In genomic region chr10:82817514-82817913, GRCm38 (mm10) we compare ENCODE assay signal across 24 mouse cellular contexts. TPM values are rescaled to one million over a fixed set of nuclear protein-coding genes. Genes with fewer than 3 reads are reported as not detected.
DNase-seq lines count a peak whose midpoint lies in the region; ATAC-seq lines count a peak whose summit lies in the region.
"Had no signal": no experiment of that assay in that cellular context is flagged by ENCODE, and none has a peak within 500 bp of the region (broad histone marks: within the 10 kb centered on the region; RNA-seq: fewer than 3 reads in every experiment).

No protein-coding gene starts in this region.

- H3K4me2 ChIP-seq in forebrain, embryonic 11.5 days (ENCODE audit: low read depth, low read length, severe bottlenecking): no peak overlapping the region
- H3K4me2 ChIP-seq in forebrain, embryonic 12.5 days: no peak overlapping the region
- no peak overlapping the region for H3K4me2 ChIP-seq in embryonic facial prominence, embryonic 14.5 days (ENCODE audit: low read depth, low read length)
- H3K4me2 ChIP-seq in liver, embryonic 12.5 days: no peak overlapping the region
- H3K4me2 ChIP-seq: embryonic facial prominence, embryonic 15.5 days; heart, embryonic 13.5 days; hindbrain, embryonic 15.5 days had no signal

- no peaks in the 10 kb centered on the region for H3K9me3 ChIP-seq in forebrain, embryonic 11.5 days (ENCODE audit: control insufficient read depth, low read length)
- H3K9me3 ChIP-seq in forebrain, embryonic 12.5 days: no peaks in the 10 kb centered on the region
- no peaks in the 10 kb centered on the region for H3K9me3 ChIP-seq in embryonic facial prominence, embryonic 14.5 days (ENCODE audit: control insufficient read depth, low read length)
- no peaks in the 10 kb centered on the region for H3K9me3 ChIP-seq in liver, embryonic 12.5 days (replicated peaks)
- H3K9me3 ChIP-seq: embryonic facial prominence, embryonic 15.5 days; heart, embryonic 13.5 days; hindbrain, embryonic 15.5 days had no signal

- H3K27me3 ChIP-seq in forebrain, embryonic 11.5 days (ENCODE audit: control insufficient read depth, insufficient read depth, low read length): no peaks in the 10 kb centered on the region
- H3K27me3 ChIP-seq in forebrain, embryonic 12.5 days: no peaks in the 10 kb centered on the region
- no peaks in the 10 kb centered on the region for H3K27me3 ChIP-seq in embryonic facial prominence, embryonic 14.5 days (replicated peaks; ENCODE audit: control insufficient read depth, insufficient read depth, low read length)
- H3K27me3 ChIP-seq in liver, embryonic 12.5 days (replicated peaks): 0 out of 2 replicates have a peak, but pooled peaks cover 2% of the 10 kb centered on the region
- H3K27me3 ChIP-seq: embryonic facial prominence, embryonic 15.5 days; heart, embryonic 13.5 days; hindbrain, embryonic 15.5 days; Patski had no signal

- no peak overlapping the region for H3K9ac ChIP-seq in forebrain, embryonic 11.5 days (ENCODE audit: low read length)
- no peak overlapping the region for H3K9ac ChIP-seq in forebrain, embryonic 12.5 days
- H3K9ac ChIP-seq in embryonic facial prominence, embryonic 14.5 days (ENCODE audit: low read depth, low read length): no peak overlapping the region
- no peak overlapping the region for H3K9ac ChIP-seq in liver, embryonic 12.5 days
- H3K9ac ChIP-seq: embryonic facial prominence, embryonic 15.5 days; forebrain, postnatal 0 days; heart, embryonic 13.5 days; hindbrain, embryonic 15.5 days had no signal

- ATAC-seq in forebrain, embryonic 11.5 days (replicated peaks; ENCODE audit: low FRiP score): peak; percentile 82
- ATAC-seq in forebrain, embryonic 12.5 days (ENCODE audit: low FRiP score): no peak
- peak; percentile 85 for ATAC-seq in embryonic facial prominence, embryonic 14.5 days (ENCODE audit: low read depth)
- ATAC-seq in liver, embryonic 12.5 days: no peak
- ATAC-seq: CD4-positive, CD25-positive, alpha-beta regulatory T cell, adult 4 months; forebrain, postnatal 0 days; intestine, postnatal 0 days; Patski had no signal

- WGBS in forebrain, embryonic 11.5 days: 19% methylated on average over 3 of the region's 3 CpGs
- WGBS in forebrain, embryonic 12.5 days: 18% methylated on average over 3 of the region's 3 CpGs
- WGBS in embryonic facial prominence, embryonic 14.5 days: 81% methylated on average over 3 of the region's 3 CpGs
- WGBS in liver, embryonic 12.5 days (ENCODE audit: insufficient replicate concordance): 81% methylated on average over 3 of the region's 3 CpGs

- H3K27ac ChIP-seq in forebrain, embryonic 11.5 days (ENCODE audit: low read depth, low read length): peak overlapping the region; percentile 41; the same call in 1 of the 2 replicates
- H3K27ac ChIP-seq in forebrain, embryonic 12.5 days: no peak overlapping the region
- H3K27ac ChIP-seq in embryonic facial prominence, embryonic 14.5 days (replicated peaks; ENCODE audit: low read depth, low read length): no peak overlapping the region
- no peak overlapping the region for H3K27ac ChIP-seq in liver, embryonic 12.5 days
- H3K27ac ChIP-seq: embryonic facial prominence, embryonic 15.5 days; heart, embryonic 13.5 days; hindbrain, embryonic 15.5 days had no signal

- no peak overlapping the region for H3K4me3 ChIP-seq in forebrain, embryonic 11.5 days (ENCODE audit: low read depth, low read length)
- H3K4me3 ChIP-seq in forebrain, embryonic 12.5 days (replicated peaks): no peak overlapping the region
- H3K4me3 ChIP-seq in embryonic facial prominence, embryonic 14.5 days (ENCODE audit: low read depth, low read length): no peak overlapping the region
- H3K4me3 ChIP-seq in liver, embryonic 12.5 days: no peak overlapping the region
- H3K4me3 ChIP-seq: embryonic facial prominence, embryonic 15.5 days; erythroblast, embryonic 14.5 days; heart, embryonic 13.5 days; hindbrain, embryonic 15.5 days had no signal

- H3K36me3 ChIP-seq in forebrain, embryonic 11.5 days (ENCODE audit: control insufficient read depth, insufficient read depth, low read length): no peaks in the 10 kb centered on the region
- H3K36me3 ChIP-seq in forebrain, embryonic 12.5 days (replicated peaks): no peaks in the 10 kb centered on the region
- no peaks in the 10 kb centered on the region for H3K36me3 ChIP-seq in embryonic facial prominence, embryonic 14.5 days (ENCODE audit: control insufficient read depth, insufficient read depth, low read length)
- H3K36me3 ChIP-seq in liver, embryonic 12.5 days: no peaks in the 10 kb centered on the region
- H3K36me3 ChIP-seq: embryonic facial prominence, embryonic 15.5 days; G1E; heart, embryonic 13.5 days; hindbrain, embryonic 15.5 days had no signal

- peaks cover 14% of the 10 kb centered on the region; the same call in 1 of the 2 replicates for H3K4me1 ChIP-seq in forebrain, embryonic 11.5 days (replicated peaks; ENCODE audit: control insufficient read depth, insufficient read depth, low read length)
- H3K4me1 ChIP-seq in forebrain, embryonic 12.5 days: peaks cover 15% of the 10 kb centered on the region
- H3K4me1 ChIP-seq in embryonic facial prominence, embryonic 14.5 days (ENCODE audit: control insufficient read depth, insufficient read depth, low read length): peaks cover 6% of the 10 kb centered on the region; the same call in 1 of the 2 replicates
- peaks cover 18% of the 10 kb centered on the region for H3K4me1 ChIP-seq in liver, embryonic 12.5 days

- peak; percentile 54 for DNase-seq in embryo, embryonic 10 days (ENCODE audit: low spot score)
- no peak for DNase-seq in embryo, embryonic 9.5 days (ENCODE audit: extremely low spot score)
- DNase-seq in forebrain, embryonic 11.5 days (ENCODE audit: low spot score): no peak
- DNase-seq in Muller cell, postnatal 12 days (ENCODE audit: inconsistent ontology term): peak; percentile 71
- DNase-seq in embryonic facial prominence, embryonic 14.5 days (ENCODE audit: low spot score): peak; percentile 44
- DNase-seq in thymus, postnatal 14 days: no peak
- DNase-seq: adrenal gland, adult 2 months; adrenal gland, postnatal 25 days; cerebellum, adult 8-10 months; cerebellum, postnatal 14 days; forebrain, postnatal 0 days; gastrocnemius, postnatal 14 days; heart, postnatal 36 days; kidney, adult 8-10 months had no signal

RNA-seq across cellular contexts. Expression of gene Txnrd1, which starts 16.2 kb away (rescaled TPM):
- polyA plus RNA-seq in forebrain, embryonic 11.5 days (2014; fragmentation: Nextera tagmentation; extraction: Ambion mirVana): 214 and 221 TPM in 2 replicates
- polyA plus RNA-seq in forebrain, embryonic 12.5 days (2016; fragmentation: Nextera tagmentation; extraction: Ambion mirVana): 183 and 206 TPM in 2 replicates
- 85.0 and 98.9 TPM in 2 replicates for polyA plus RNA-seq in embryonic facial prominence, embryonic 14.5 days (2014; fragmentation: Nextera tagmentation; extraction: Ambion mirVana)
- polyA plus RNA-seq in liver, embryonic 12.5 days (2016; fragmentation: Nextera tagmentation; extraction: Ambion mirVana): 106 and 108 TPM in 2 replicates

RNA-seq across cellular contexts. Expression of gene Eid3, which starts 48.9 kb away (rescaled TPM):
- polyA plus RNA-seq in forebrain, embryonic 11.5 days (2014; fragmentation: Nextera tagmentation; extraction: Ambion mirVana): 0.89 and 1.0 TPM in 2 replicates
- polyA plus RNA-seq in forebrain, embryonic 12.5 days (2016; fragmentation: Nextera tagmentation; extraction: Ambion mirVana): 0.90 and 1.2 TPM in 2 replicates
- polyA plus RNA-seq in embryonic facial prominence, embryonic 14.5 days (2014; fragmentation: Nextera tagmentation; extraction: Ambion mirVana): 0.26 and 0.81 TPM in 2 replicates
- 0.19 and 0.39 TPM in 2 replicates for polyA plus RNA-seq in liver, embryonic 12.5 days (2016; fragmentation: Nextera tagmentation; extraction: Ambion mirVana)

RNA-seq across cellular contexts. Expression of gene Nfyb, which starts 53.6 kb away (rescaled TPM):
- polyA plus RNA-seq in forebrain, embryonic 11.5 days (2014; fragmentation: Nextera tagmentation; extraction: Ambion mirVana): 77.3 and 81.6 TPM in 2 replicates
- 68.7 and 72.8 TPM in 2 replicates for polyA plus RNA-seq in forebrain, embryonic 12.5 days (2016; fragmentation: Nextera tagmentation; extraction: Ambion mirVana)
- 41.8 and 45.7 TPM in 2 replicates for polyA plus RNA-seq in embryonic facial prominence, embryonic 14.5 days (2014; fragmentation: Nextera tagmentation; extraction: Ambion mirVana)
- 39.4 and 40.4 TPM in 2 replicates for polyA plus RNA-seq in liver, embryonic 12.5 days (2016; fragmentation: Nextera tagmentation; extraction: Ambion mirVana)

Comparison
In these comparisons a context has a peak if more than half of its experiments do, and no peak if none do; other contexts are left out.
1. DNase-seq: peak in embryo, embryonic 10 days (single experiment), Muller cell, postnatal 12 days (single experiment) and embryonic facial prominence, embryonic 14.5 days (single experiment); none in embryo, embryonic 9.5 days (single experiment), forebrain, embryonic 11.5 days (single experiment) and thymus, postnatal 14 days (single experiment).
2. ATAC-seq: peak in forebrain, embryonic 11.5 days (single experiment) and embryonic facial prominence, embryonic 14.5 days (single experiment); none in forebrain, embryonic 12.5 days (single experiment) and liver, embryonic 12.5 days (single experiment).